Mouse (Mus musculus): Measurements from ENCODE around the gene Srrt.

Gene Srrt

GRCm38 (mm10) chr5:137307071-137307912 lies at the start of gene Srrt:
Gene Srrt, minus strand, starts transcription at chr5:137307674.
- DNase-seq (ENCODE audit: low spot score): peak; percentile 96

- DNase-seq (ENCODE audit: low spot score): no peak
These were observed 46.6 kb upstream of the Srrt start for GRCm38 (mm10) chr5:137354091-137354490.

DNA sequence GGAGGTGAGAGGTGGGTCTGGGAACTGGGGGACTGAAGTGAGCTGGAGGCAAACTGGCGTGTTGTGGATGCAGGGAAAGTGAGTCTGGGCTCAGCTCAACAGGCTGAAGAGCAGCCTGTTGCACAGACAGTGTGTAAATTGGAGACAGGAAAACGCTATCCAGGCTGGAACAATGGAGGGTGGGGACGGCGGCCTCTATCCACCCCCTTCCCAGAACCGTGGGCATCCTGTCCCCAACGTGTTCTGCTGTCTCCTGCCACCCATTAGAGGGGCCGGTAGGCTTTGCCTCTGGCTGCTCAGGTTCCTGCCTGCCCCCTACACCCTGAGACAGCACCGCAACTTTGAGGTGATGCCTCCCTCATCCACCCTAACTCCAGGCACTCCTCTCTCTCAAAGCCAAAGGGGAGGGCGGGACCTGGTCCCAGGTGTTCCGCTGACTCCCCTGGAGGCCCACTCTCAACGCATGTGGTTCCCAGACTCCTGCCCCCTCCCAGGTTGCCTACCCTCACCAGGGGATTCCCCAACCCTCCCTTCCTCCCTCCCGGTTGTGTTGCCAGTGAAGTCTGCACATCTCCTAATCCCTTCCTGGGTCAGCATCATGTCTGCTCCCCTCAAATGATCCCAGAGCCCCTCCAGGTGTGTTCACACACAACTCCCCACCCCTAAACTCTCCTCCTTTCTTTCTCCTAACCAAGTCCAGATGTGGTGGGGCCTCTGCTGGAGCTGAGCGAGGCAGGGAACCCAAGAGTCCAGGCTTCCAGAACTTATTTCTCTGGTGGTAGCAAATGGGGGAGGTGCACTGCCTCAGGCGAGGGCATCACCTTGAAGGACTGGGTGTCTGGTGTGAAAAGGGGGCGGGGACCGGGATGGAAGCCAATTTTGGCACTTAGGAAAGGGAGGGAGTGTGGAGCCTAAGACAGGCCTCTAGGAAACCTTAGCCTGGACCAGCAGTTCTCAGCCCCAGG lies 44.8 kb upstream of the Srrt start:
- DNase-seq (ENCODE audit: low spot score): no peak

- no peak for DNase-seq (ENCODE audit: low spot score)
These were observed 43.9 kb upstream of the Srrt start for GRCm38 (mm10) chr5:137351394-137351793.

GRCm38 (mm10) chr5:137351058-137351380 lies 43.5 kb upstream of the Srrt start:
- DNase-seq (ENCODE audit: low spot score): no peak

DNA sequence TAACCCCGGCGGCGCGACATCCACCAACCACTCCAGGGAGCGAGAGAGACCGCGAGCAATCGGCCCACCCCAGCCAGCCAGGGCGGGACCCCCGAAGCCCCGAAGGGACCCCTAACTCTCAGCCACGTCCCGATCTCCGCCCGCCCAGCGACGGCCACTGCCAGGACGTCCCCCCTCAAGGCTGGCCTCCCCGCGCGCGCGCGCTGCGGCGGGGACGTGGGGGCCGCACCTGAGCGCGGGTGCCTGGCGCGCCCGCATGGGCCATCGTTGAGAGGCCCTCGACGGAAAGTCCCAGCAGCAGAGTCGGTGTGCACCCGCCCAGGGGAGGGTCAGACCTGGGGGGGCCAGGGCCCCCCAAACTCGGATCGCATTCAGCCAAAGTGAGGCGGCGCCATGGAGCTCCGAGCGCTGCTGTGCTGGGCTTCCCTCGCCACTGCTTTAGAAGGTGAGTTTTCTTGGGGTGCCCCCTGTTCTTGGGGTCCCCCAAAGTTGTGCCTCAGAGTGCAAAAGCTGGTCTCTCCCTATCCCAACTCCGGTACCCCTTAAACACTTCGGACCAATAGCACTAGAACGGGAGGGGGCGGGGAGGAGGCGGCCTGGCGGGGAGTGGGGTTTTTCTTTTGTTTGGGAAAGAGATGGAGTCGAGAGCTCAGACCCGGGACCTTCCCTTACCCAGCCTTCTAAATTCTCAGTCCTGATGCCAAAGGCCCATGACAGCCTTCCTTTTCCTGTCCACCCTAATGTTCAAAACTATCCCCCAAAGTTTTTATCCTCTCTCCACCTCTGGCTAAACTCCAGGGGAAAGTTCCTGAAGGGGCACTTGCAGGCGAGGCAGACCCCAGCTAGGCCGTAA lies 43.0 kb upstream of the Srrt start:
- DNase-seq (ENCODE audit: low spot score): no peak

- peak; percentile 98 for DNase-seq (ENCODE audit: low spot score)
These were observed 42.1 kb upstream of the Srrt start, which contains the start of gene Ephb4 for GRCm38 (mm10) chr5:137349384-137350204. Gene Ephb4, plus strand, starts transcription at chr5:137350109.

DNA sequence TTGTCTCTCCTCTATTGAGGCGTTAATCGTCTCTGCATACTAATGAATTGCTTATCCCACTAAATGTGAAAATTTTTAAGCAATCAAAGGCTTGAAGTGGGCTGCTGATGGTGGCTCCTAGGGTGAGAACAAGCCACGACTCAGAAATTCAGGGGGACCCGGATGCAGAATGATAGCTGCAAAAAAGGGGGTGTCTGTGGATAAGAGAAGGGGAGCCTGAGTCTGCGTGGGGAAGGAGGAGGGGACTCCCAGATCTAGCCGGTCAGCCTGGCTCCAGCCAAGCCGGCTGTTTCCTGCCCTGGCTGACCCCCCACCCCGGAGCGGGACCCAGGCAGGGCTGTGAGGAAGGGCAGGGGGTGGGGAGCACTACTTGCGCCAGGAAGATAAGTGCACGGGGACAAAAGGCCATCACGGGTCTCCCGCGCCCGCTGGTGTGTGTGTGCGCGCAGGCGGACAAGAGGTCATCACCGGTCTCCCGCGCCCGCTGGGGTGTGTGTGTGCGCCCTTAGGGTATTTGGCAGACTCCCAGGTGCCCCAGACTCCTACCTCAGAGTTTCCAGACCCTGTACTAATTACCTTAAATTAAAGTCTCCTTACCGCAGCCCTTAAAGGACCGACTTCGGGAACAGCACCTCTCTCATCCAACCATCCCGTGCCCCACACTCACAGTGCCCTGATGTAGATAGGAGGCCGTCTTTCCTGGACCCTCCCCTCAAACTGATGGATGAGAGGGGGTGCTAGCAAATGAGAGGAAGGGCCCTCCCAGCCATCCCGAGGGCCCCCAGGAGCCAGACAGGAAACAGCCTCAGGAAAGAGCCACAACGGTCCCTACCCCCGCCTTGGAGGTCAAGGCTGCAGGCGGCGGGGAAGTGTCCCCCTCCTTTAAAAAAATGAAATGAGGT lies 41.3 kb upstream of the Srrt start:
- peak; percentile 87 for DNase-seq (ENCODE audit: low spot score)

GRCm38 (mm10) chr5:137347856-137348255 lies 40.4 kb upstream of the Srrt start:
- peak; percentile 43 for DNase-seq (ENCODE audit: low spot score)

DNA sequence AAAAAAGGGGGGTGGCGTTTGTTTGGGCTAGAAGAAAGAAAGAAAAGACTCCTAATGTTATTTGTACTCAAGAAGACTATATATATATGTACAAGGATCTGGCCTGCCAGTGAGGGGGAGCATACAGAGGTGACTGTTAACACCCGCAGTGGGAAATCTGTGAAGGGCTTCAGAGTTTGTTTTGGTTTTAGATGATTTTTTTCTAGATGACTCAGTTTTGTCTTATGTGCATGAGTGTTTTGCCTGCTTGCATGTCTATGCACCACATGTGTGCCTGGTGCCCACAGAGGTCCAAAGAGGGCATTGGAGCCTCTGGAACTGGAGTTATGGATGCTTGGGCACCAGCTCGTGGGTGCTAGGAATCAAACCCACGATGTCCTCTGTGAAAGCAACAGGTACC lies 39.5 kb upstream of the Srrt start:
- DNase-seq (ENCODE audit: low spot score): no peak

DNA sequence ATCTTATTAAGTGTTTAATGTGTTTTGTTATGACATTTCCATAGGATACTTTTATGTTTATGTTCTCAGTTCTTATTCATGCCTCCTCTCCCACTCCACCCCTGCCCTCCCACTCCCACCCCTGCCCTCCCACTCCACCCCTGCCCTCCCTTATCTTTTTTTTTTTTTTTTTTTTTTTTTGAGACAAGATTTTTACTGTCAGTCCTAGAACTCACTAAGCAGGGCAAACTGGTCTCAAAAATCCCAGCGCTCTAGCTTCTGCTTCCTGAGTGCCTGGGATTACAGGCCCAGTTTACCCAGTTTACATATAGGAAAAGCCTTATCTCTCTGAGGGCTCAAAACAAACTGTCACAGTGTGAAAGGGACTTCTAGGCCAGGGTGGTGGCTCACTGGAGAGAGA lies 38.9 kb upstream of the Srrt start:
- no peak for DNase-seq (ENCODE audit: low spot score)

DNA sequence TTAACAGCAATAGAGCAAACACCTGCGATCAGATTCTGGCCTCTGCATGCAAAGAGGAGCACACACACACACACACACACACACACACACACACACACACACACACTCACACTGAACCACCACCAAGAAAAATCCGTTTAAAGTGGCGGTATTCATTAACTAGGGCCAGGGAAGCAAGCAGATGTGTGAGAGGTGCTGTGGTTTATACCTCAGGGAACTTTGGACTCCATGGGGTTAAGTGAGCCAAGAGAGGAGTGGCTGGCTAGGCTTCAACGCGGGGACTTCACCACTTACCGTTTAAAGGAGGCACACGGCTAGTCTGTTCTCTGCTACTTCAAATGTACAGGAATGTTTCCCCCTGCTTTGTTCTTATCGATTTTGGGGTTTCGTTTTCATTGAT lies 38.3 kb upstream of the Srrt start:
- peak; percentile 85 for DNase-seq (ENCODE audit: low spot score)

- no peak for DNase-seq (ENCODE audit: low spot score)
These were observed 36.4 kb upstream of the Srrt start for GRCm38 (mm10) chr5:137343869-137344268.

- no peak for DNase-seq (ENCODE audit: low spot score)
These were observed 35.9 kb upstream of the Srrt start for GRCm38 (mm10) chr5:137343412-137343811.

- no peak for DNase-seq (ENCODE audit: low spot score)
These were observed 35.0 kb upstream of the Srrt start for GRCm38 (mm10) chr5:137342407-137343012.

DNA sequence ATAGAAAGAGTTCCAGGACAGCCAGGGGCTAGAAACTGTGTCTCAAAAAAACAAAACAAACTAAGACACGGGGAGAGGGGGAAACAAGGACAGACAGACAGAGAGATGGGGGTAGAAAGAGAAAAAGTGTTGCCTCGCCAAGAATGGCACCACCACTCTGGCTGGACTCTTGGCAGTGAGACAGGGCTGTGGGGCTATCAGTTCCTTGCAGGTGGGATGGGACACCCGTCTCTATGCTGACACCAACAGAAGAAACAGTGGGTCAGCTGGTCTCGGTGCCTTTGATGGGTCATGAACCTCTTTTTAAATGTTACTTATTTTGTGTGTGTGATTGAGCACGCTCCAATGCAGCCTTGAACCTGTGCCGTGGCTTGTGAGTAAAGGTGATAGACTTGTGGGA lies 32.7 kb upstream of the Srrt start:
- no peak for DNase-seq (ENCODE audit: low spot score)

DNA sequence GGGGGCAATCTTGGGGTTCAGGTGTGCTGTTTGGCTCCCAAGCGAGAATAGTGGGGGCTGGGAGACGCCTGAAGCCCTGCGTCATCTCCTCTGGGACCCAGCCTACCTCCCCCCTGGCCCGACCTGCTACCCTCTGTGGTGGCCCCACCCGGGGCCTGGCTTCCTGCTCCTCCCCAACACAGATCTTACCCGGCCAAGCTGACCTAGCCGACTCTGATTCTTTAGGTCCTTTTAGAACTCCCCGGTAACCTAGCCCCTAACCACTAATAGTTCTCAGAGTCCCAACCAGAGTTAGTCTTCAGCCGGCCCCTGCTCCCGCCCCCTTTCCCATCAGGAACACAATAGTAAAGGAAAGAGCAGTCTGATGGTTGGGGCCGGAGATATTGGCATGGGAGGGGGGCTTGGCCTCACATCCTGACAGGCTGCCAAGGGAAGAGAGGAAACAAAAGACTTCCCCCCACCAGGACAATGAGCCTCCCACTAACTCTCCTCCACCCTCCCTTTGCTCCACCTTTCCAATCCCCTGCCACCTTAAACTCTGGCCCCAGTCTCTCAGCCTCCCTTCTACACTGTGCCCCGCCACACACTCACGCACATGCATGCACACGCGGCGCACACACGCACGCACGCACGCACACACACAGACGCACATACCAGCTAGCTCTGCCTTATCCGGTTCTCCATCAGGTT lies 32.0 kb upstream of the Srrt start:
- peak; percentile 35 for DNase-seq (ENCODE audit: low spot score)

- DNase-seq (ENCODE audit: low spot score): peak; percentile 39
These were observed 31.3 kb upstream of the Srrt start for GRCm38 (mm10) chr5:137338663-137339289.

DNA sequence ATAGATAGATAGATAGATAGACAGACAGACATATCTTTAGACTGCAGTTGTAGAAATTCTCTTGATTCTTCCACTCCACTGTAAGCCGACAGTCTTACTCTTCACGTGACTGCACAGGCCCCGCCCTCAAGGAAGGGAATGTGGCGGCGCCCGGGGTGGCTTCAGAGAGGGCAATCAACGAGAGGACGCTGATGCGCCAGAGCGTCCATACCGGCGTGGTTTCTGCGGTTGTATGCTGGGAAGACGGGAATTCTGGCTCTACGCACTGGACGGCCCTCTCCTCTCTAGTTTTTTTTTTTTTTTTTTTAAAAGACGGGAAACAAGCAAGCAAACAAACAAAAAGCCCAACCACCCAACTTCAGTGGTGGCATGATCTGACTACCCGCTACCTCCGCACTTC lies 30.8 kb upstream of the Srrt start:
- peak; percentile 89 for DNase-seq (ENCODE audit: low spot score)

All from yolk sac, embryonic 10.5 days (tissue).